Mouse (Mus musculus) embryo, embryonic 11 days (tissue): ENCODE measurements around the gene Nes.

ENCODE experiments used
- DNase-seq: peaks from one replicate; pipeline ENCODE4 v3.0.0-alpha.2; 2015

Nes gene

GRCm38 (mm10) chr3:87970939-87971488 lies at the start of gene Nes:
Nes (plus strand) TSS chr3:87971078.
- peak; percentile 95 for DNase-seq

DNA sequence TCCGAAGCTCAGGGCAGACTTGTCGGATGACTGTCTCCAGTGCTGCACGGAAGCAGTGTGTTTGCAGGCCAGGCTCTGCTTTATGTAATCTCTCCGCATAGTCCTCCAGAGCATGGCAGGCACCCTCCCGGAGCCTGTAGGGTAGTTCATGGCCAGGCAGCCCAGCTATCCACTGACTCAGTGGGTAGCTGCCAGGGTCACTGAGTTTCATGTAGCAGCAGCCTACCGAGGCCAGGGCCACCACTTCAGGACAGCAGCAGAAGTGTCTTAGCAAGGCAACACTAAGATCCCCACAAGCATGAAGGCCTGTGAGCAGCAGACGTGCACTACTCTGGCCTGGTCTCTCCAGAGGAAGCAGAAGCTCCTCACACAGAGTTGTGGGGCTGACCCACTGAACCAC lies 45.9 kb upstream of the Nes start:
- DNase-seq, result no peak

- DNase-seq, result no peak
Observed at GRCm38 (mm10) chr3:87927452-87927851, 43.4 kb upstream of the Nes start.

- DNase-seq, result no peak
Observed at GRCm38 (mm10) chr3:87929341-87930077, 41.4 kb upstream of the Nes start.

DNA sequence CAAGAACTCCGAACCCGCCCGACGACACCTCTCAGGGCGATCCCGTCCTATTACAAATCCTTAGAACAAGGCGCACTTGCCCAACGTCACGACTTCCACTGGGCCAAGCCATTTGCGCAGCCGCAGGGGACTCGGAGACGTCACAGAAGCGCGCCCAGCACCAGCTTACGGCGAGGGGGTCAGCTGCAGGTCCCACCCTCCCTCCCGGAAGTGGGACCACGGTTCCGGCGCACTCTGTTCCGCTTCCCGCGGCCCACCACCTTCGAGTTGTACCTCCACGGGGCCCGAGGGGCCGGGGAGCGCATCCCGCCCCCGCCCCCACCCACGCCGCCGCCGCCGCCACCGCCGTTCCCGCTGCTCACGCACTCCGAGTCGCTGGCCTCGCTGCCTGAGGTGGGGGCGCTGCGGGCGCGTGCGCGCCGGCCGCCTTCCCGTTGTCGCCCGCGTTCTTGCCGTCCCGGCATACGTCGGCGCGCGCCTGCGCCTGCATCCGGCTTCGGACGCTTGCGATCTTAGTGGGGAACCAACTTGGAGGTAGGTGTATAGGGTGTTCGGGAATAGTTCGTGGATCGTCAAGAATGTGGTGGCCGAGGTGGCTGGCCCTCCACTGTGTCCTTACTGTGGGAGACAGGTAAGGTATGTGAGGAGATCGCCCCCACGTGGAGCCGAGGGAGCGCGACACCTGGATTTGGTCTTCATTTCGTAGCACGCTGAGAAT lies 40.6 kb upstream of the Nes start, which contains the start of the genes Isg20l2 and Rrnad1:
Gene Isg20l2 (plus strand): TSS at position 237 of the 718 bp plus-strand sequence.
Gene Rrnad1 (minus strand): TSS at position 640 of the 718 bp plus-strand sequence.
- DNase-seq, result peak; percentile 98

GRCm38 (mm10) chr3:87934026-87934425 lies 36.9 kb upstream of the Nes start:
- no peak for DNase-seq

DNA sequence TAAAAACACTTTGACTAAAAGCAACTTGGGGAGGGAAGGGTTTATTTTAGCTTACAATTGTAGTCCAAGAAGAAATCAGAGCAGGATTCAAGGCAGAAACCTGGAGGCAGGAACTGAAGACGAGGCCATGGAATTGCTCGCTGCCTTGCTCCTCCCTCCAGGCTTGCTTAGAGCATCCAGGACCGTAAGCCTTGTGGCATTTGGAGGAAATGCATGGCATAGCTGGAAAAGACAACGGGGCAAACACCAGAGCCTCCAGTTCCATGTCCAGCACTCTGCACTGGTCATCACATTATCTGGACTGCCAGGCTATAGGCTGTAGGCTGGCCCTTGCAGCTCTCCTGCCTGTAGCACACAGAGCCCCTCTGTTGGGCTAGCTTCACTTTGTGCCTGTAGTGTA lies 36.4 kb upstream of the Nes start:
- no peak for DNase-seq

- DNase-seq, result no peak
Observed at GRCm38 (mm10) chr3:87935201-87935600, 35.7 kb upstream of the Nes start.

DNA sequence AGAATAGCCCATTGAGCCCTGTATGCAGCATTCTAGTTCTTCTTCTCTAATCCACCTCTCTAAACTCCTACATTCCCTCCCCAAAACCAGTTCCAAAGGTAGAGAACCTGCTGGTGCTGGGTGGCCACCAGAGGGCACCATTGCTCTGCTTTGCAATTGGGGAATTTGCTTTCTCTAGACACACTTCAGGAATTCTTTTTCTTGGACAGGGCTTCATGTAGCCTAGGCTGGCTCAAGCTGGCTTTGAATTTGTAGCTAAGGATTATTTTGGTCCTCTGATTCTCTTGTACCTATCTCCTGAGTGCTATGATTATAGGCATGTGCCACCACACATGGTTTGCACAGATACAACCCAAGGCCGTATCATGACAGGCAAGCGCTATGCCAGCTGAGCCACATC lies 35.1 kb upstream of the Nes start:
- peak; percentile 91 for DNase-seq

DNA sequence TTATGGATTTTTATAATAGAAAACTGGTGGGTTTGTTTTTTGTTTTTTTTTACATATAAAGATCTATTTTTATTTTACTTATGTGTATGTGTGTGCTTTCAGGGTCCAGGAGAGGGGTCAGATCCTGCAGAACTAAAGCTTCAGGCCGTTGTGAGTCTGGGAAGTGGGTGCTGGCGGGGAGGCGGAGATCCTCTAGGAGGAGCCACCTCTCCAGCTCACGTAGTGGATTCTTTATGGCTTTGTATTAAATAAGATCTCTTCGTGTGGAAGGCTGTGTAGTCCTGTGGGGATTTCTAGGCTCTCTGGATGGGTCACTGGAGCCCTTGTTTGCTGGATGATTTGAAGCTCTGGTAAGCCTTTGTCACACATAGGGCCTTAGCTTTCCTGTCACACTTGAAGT lies 30.3 kb upstream of the Nes start:
- no peak for DNase-seq

DNA sequence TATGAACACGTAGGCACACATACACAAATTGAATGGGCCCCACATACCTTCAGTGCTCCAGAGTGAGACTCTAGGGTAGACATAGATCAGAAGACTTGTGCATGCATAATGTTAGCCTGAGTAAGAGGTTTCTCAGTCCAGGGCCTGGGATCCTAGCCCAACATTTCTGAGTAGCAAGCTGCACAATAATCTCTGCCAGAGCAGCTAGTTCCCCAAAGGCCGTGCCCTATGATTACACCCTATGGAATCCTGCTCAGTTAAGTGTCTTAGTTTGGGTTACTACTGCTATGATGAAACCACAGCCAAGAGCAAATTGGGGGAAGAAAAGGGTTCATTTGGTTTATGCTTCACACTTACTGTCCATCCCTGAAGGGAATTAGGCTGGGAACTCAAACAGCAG lies 28.4 kb upstream of the Nes start:
- no peak for DNase-seq

GRCm38 (mm10) chr3:87943586-87943985 lies 27.3 kb upstream of the Nes start:
- DNase-seq, result no peak

DNA sequence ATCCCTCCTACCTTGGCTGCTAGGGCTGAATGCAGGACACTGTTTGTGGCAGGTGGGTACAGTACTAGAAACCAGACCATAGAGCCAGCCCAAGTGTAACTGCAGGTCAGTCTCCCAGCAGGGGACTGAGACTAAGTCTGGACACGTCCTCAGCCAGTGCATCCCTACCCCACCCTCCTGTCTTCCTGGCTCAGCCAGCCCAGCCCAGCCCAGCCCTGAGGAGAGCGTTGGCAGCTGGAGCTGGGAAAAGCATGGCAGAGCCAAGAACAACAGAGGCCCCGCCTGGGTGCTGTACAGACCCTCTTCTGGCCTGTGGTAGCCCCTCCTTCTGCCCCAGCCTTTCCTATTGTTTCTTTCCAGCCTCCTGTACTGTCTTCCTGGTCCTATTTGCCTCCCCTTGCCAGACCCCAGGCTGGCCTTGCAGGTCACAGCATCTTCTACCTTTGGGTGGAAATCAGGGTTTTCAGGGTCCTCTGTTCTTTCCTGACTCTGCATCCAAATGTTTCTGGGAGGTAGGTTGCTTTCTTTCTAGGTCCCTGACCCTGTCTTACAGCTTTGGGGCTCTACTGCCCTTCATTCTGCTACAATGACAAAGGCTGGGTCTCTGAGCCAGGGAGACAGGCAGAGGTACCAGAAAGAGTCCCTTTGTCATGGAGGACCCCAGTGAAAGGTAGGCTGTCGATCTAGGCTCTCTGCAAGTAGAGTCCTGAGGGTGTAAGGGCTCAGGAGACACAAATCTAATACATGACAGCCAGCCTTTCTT lies 25.9 kb upstream of the Nes start:
- peak; percentile 48 for DNase-seq

DNA sequence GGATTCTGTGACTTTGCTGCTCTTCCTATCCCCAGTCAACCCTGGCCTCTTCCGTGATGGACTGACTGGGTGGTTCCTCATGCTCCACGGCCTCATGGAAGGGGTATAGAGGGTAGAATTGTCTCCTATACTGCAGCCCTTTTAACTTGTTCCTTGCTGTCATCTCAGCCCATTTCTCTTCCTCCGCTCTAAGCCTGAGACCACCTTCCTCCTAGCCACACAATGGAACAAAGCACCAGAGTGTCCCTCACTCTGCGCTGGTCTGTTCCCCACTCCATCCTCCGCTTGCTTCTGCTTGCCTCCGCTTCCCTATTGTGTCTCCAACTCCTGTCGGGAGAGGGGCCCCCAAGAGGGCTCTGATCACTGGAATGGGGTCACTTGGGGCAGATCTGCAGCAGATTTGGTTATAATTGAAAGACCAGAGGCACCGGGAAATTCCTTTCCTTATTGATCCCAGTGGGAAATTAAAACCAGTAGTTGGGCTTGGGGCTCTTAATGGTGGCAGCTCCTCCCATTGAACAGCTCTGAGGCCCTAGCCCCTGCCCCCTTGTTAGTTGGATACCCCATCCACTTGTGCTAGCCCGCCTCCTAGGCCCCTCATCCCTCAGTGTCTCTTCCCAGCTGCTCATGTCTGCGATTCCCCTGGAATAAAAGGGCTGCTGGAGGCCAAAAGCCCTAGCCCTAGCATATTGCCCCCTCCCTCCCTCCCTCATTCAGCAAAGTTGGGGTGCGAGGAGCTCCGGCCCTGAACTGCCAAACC lies 24.9 kb upstream of the Nes start:
- peak; percentile 68 for DNase-seq

DNA sequence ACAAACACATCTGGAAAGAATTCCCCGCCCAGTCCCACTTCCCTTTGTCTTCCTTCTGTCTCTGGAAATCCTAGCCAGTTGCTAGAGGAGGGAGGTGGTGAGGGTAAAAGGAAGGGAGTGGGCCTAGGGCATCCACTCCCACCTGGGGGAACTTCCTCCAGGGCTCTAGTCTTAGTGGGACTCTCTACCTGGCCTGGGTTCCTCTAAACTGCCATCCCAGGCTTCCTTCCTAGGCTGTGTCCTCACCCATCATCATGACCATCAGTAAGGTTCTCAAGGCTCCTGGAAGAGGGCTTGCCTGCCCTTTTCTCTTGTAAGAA lies 24.4 kb upstream of the Nes start:
- no peak for DNase-seq

DNA sequence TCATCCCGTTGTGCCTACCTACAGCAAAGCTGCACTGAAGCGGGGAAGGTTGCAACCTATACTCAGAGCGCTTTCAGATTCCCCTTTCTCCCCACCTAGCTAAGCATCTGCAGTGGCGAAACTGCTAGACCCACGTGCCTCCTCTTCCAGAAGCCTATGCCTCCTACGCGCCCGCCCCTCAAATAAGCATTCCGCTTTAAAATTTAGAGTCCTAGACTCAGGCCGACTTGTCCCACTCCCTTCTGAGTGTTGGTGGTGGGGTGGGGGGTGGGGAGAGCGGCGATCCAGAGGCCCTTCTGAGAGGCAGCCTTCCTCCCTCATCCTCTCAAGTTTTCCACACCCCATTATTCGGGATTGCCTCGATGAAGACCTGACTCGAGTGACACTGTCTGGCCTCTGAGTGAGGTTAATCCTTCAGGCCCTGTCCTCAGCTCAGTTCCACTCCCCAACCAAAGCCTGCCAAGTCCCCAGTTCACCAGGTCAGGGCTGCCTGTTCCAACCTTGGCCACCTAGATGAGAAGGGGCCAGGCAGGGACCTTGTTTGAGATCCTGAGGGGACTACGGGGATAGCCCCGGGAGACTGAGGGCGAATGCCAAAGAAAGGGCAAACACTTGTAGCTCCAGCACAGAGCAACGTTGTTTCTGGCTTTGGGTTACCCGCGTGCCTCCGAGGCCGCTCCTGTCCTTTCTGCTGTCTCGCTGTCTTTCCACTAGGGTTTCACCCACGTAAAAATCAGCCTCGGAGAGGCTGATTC lies 23.6 kb upstream of the Nes start:
- DNase-seq, result peak; percentile 73

GRCm38 (mm10) chr3:87947811-87948199 lies 23.1 kb upstream of the Nes start:
- DNase-seq, result peak; percentile 94

GRCm38 (mm10) chr3:87948378-87949265 lies 22.3 kb upstream of the Nes start, which contains the start of gene Crabp2:
Crabp2 (plus strand) TSS chr3:87948666.
- DNase-seq, result peak; percentile 86

DNA sequence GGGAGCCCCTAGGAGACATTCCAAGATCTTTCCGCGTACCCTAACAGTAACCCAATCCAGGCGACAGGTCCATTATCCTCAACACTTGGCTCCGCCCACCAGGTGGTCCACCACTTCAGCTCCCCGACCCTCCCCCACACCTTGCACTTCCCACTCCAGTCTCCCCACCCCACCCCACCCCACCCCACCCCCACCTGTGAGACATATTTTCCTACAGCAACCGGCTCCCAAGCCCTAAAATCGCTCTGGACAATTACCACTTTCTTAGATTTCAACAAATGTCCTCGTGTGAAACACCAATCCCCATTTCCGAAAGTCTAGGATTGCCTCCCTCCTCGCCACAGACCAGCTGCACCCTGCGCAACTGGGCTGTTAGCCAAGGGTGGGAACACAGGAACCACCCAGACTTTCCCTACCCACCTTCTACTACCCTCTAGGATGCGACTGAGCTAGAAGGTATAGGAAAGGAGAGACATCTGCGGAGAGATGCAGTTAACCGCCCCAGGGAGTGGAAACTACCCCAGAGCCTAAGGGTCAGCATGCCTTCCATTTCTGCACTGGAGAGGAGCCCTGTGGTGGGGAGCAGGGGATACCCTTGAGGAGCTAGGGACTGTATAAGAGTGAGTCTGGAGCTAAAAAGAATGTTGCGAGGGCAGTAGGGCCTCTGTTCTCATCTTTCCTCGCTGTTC lies 21.5 kb upstream of the Nes start:
- DNase-seq, result peak; percentile 76

DNA sequence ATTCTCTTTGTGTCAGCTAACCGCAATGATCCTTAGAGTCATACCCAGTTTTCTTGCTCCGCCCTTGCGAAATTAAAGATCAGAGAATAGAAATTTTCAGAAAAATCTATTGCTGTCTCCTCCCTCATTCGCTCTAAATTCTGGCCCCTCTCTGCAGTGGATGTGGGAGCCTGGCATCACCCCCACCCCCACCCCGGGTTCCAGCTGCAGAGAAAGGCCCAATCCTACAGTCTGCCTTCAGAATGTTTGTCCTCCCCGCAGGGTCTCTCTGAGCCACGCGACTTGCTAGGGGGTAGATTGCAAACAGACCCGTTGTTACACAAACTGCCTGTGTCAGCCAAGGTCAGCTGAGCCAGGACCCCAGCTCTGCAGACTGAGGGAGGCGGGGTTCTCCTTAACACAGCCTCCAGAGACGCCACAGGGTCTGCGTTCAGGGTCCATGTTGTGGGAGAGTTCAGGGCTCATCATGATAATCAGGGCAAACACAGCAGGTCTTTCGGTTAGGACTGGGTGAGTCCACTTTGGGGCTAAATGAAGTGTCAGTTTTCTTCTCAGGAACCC lies 20.8 kb upstream of the Nes start:
- peak; percentile 75 for DNase-seq
